Mouse (Mus musculus) ovary, adult 18-20 months (tissue): ENCODE data around the gene Bco2.

Experiments used
- DNase-seq: peaks from one replicate; pipeline ENCODE4 v3.0.0; 2022; ENCODE audit warnings: low spot score, mixed read lengths

Gene Bco2

DNA sequence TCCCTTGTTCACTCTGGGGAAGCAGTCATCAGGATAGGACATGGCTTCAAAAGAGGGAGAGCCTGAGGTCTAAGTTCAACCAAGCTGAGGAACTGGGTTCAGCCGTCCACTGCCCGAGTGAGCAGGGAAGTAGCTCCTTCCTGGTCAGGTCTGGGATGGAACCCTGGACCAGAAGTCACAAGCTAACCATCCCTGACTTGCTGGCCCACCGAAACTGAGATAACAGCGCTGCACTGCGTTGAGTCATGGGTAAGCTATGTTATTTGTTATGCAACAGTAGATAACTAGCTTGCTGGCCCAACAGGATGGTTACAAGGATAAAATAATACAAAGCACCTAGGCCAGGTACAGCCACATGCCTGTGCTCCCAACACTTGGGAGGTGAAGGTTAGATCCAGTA lies 39.5 kb downstream of the Bco2 start:
- DNase-seq: no peak

DNA sequence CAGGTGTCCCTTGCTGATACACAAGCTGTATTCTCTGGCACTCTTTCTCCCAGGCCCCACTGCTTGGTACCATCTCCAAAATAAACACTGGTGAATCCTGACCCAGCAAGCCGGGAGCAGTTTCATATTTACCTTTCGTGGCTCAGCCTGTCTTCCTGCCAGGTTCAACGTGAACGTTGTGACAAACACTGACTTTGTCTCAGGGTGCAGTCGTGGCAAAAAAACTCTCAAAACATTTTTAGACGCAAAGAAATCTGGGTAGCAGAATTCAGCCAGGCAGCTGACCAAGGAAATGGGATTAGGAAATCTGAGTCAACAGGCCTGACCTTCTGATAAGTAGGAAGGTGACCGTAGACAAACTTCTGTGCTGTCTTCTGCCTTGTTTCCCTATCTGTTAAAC lies 47.4 kb downstream of the Bco2 start:
- no peak for DNase-seq

DNA sequence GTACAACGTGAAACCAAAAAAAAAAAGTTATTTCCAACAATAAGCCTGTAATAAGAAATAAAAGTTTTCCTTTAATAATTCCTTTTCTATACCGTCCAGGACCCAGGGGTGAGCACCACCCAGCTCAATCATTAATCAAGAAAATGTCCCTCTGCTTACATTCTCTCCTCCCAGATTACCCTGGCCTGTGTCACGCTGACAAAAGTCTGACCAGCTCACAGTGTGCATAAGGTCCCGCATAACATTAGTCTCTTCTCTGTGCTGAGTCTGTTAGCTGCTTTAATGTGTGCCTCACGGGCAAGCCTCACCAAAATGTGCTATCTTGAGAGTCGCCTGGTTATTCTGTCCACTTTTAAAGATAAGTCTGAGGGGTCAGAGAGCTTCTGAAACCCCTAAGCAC lies 49.6 kb downstream of the Bco2 start:
- no peak for DNase-seq

DNA sequence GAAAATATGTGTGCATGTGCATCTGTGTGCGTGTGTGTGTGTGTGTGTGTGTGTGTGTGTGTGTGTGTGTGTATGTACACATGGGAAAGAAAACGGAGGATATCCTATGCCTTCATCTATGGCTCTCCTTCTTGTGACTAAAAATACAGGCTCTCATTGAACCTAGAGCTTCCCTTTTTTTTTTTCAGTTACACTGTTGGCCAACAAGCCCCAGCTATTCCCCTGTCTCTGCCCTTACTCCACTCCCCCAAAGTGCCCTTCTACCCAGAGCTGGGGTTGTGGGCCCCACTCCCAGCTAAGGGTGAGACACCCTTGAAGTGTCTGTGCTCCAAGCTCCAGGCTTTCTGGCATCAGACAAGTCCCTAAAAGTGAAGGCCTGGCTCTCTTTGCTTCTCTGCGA lies 52.0 kb downstream of the Bco2 start:
- DNase-seq: no peak

DNA sequence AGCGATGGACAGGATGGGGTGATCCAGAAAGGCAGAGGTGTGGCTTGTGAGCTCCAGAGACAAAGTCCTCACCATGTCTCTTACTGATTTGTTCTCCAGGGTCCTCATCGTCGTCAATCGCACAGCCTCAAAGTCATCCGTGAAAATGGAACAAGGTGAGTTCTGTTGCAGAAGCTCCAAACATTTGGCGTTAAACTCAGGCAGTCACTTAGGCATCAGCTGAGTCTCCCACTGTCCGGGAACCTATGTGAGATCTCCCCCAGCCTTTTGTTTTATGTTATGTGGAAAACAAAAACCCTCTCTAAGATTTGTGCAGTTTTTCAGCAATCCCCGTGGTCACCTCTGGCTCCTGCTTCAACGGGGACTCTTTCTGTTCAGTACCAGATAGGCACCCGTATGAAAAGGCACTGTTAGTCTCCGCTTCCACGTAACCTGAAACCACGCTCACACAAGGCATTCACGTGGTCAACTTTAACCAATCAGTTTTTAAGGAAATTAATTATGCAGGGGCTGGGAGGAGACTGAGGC lies 53.9 kb downstream of the Bco2 start:
- DNase-seq: no peak

DNA sequence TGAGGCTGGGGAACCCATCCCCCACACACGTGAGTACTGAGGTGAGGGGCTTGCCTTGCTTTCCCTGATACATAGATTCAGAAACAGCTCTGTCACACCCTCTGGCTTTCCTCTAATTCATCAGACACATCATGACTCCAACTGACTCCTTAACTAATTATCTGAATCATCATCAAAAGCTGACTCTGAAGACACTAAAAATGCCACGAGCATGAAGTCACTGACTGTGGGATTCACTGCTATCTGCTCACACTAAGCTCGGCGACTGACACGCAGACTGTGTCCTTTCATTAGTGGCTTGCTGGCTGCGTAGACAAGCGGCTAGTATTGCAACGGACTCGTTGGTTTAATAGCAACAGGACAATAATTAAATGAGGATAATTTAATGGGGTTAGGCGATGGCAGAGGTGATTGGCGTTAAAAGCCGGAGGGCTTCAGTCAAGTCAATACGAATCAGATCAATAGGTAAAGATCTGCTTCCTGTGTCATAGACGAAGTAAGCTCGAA lies 54.5 kb downstream of the Bco2 start:
- DNase-seq: no peak

DNA sequence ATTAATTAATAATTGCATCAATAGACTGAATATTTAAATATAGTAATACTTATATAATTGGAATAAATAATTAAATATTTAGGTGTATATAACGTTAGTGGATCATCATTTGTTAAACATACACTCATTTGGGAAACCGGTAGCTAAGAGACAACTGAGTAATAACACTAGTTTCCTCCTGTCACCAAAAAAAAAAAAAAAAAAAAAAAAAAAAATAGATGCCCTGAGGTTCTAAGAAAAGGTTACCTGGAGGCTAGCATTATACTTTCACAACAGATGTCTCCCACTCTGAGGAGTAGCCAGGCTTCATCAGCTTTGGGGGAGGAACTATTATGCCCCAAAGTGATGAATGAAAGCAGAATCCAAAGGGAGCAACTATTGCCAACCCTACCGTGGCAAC lies 55.2 kb downstream of the Bco2 start:
- DNase-seq: no peak

DNA sequence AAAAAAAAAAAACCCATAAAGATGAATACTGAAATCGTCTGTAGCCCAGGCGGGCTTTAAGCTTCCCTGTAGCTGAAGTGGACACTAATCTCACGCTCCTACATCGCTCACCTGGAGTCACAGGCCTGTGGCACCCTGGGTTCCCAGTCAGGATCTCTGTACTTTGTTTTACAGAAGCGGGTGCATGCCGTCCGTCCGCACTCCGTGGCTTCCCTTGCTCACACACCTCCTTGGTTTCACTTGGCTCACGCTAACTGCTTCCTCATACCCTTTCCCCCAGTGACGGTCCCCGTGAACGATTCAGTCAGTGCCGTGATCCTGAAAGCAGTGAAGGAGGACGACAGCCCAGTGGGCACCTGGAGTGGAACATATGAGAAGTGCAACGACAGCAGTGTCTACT lies 56.2 kb downstream of the Bco2 start:
- DNase-seq: no peak

DNA sequence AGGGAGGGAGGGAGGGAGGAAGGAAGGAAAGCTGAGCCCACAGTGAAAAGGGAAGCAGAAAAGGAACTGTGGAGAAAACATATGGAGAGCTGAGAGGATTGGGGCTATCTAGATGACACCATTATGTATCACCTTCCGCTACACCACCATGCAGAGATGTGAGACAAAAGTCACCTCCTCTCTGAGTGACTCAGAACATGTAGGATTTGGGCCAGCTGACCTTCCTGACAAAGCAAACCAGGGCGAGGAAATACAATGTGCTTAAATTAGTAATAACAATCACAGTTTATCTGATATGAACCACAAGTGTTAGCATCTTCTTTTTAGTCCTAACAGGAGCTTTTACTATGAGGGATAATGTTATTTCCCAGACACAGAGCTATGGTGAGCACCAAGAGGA lies 57.4 kb downstream of the Bco2 start:
- no peak for DNase-seq

DNA sequence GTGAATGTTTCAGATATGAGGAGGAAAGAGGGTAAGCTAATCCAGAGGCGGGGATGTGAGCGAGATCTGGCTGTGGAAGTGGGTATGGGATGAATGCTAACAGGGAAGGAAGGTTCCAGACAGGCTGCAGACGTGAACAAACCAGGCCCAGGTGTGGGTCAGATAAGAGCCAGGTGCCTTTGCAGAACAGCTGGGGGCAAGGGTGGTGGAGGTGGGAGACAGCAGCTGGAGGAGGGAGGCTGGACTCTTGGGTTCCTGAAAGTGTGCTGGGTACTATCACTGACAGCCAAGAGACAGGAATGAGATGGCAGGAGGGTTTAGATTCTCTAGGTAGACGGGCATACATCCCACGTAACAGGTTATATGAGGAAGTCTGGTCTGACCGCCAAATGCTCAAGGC lies 57.9 kb downstream of the Bco2 start:
- no peak for DNase-seq

DNA sequence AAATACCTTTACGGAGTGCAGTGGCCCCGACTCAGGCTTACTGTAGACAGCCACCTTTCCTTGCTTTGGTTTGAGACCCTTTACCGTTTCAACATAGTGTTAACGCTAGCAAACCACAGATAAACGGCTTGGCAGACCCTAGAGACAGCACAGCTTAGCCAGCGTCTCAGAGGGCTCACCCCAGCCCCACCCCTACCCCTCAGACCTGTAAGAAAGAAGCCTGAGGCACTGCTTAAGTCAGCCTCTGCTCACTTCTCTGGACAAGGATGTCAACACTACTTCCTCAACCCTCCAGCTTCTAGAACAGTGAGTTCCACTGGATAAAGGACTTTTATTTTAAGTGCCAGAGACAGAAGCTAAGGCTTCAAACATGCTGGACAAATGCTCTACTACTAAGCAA lies 58.4 kb downstream of the Bco2 start:
- no peak for DNase-seq

DNA sequence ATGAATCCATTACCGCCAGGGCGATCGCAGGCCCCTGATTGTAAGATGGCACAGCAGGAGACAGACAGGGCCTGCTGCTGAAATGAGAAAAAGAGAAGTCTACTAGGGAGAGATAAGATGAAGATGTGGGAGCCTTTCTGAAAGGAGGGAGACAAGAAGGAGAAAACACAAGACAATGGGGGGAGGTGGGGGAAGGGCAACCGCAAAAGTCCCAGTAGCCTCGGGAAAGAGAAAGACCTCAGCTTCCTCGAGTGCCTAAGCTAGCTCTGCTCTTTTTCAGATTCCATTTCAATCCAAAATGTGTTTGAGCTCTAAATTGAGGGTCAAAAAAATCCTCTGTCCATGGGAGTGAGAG lies 58.9 kb downstream of the Bco2 start:
- DNase-seq: no peak

DNA sequence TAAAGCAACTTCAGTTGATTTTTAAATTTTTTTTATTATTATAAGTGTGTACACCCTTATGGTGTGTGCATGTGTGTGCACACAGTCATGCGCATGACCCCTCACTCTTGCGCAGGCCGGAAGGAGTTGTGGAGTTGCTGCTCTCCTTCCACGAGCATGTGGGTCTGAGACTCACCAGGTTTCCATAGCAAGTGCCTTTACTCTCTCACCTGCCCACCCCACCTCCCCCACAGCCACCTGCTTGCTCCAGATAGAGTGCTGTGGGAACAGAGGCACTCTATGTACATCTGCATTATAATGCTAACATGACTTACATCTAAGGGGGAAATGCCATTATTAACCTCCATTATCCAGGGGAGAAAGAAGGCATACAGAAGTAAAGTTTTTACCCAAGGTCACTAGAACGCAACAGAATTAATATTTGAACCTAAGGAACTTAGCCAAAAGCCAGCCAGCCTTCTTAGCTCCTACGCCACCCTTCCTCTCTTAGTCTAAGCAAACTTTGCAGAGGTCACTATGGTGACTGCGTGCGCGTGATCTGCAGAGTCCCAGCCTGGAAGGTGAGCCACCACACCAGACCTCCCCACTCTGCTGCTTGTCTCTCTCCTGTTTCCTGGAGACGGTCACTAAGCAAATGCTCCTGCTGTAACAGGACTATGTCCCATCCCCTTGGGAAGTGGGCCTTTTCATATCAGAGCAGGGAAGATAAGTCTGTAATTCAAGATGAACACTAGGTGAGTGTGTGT lies 59.4 kb downstream of the Bco2 start:
- DNase-seq: no peak

DNA sequence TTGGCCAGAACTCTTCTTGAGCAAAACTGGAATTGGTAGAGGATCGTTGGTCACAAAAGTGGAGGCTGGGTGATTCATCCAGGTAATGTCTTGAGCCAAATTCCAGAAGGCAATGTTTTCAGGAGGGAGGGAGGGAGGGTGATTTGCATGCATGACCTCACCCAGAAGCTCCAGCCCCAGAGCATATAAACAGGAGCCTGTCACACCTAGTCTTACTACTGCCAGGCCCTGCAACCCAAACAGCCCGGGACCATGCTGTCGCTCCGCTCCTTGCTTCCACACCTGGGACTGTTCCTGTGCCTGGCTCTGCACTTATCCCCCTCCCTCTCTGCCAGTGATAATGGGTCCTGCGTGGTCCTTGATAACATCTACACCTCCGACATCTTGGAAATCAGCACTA lies 60.7 kb downstream of the Bco2 start, which contains the start of gene Plet1:
TSS of gene Plet1 (plus strand) at position 215 of the 400 bp plus-strand sequence.
- DNase-seq: no peak

DNA sequence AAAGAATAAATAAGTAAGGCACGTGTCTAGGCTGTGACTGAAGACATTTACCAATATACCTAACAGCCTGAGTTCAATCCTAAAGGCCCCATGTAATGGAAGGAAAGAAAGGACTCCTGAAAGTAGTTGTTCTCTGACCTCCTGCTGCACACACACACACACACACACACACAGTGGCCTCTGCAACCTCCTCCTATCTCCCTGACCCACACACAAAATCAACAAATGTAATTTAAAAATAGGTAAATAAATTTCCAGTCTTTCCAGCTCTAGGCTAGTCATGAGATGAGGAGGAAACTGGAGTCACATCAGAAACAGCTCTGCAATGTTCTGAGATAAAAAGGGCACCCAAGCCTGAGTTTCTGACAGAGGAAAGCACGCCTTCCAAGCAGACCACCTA lies 61.2 kb downstream of the Bco2 start:
- no peak for DNase-seq

DNA sequence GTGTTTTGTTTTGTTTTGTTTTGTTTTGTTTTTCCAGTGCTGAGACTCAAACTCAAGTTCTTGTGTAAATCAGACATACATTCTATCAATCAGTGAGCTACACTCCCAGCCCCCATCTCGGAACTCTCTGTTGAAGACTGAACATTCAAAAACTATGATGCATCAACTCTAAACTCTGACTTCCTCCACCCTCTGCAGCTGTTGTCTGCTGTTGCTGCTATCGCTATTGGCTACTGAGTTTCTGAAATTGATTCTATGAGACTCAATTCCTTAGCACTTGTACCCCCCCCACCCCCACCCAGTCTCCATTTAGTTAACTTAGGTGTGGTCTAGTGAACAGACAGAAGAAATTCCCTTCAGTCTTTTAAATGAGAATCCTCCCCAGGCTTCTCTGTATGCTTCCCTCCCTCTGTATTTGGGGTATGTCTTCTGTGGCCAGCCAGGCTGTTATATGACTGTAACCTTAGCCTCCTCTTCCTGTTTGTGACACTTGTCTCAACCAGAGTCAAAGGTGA lies 63.4 kb downstream of the Bco2 start:
- DNase-seq: no peak

DNA sequence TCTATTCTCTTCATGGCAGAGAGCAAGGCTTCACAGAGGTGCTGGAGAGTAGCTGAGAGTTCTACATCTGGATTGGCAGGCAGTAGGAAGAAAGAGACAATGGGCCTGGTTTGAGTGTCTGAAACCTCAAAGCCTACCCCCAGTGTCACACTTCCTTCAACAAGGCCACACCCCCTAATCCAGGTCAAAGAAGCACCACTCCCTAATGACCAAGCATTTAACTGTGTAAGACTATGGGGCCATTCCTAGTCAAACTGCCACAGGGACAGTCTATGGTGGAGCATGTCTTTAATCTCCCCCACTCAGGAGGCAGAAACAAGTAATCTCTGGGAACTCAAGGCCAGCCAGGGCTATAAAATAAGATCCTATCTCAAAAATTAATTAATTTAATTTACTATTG lies 64.1 kb downstream of the Bco2 start:
- no peak for DNase-seq

DNA sequence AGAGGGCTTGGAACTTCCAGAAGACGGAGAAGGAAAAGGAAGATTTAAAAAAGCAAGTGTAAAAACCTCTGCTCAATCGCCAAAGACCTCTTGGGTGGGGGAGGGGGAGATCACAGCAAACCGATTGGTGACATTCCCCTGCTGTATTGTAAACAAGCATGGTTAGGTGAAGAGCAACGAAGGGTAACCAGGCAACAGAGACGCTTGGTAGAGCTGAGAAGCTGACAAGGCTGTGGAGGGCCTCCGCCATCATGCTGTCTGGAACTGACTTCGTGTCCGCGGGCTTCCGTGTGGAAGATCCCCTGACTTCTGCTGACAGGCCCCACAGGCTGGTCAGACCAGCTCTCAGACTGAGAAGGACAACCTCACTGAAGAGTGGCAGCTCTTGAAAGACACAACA lies 69.5 kb downstream of the Bco2 start:
- DNase-seq: no peak
